Mouse (Mus musculus): ENCODE measurements around the gene Ap1m1. TPM values are rescaled to one million over a fixed set of nuclear protein-coding genes. Genes with fewer than 3 reads are reported as not detected.

Gene Ap1m1
- total RNA-seq, 2 experiments from 2014 or later: 84.5 to 91.3 TPM

GRCm38 (mm10) chr8:72281634-72282033 lies 41.8 kb downstream of the Ap1m1 start:
- DNase-seq (ENCODE audit: low spot score in 2 of 2): peak in 1 of 2 experiments; percentile 14
- intact Hi-C loops (cut with DNase I): no loop called here

GRCm38 (mm10) chr8:72285285-72285684 lies 45.5 kb downstream of the Ap1m1 start:
- intact Hi-C loops (cut with DNase I): no loop called here
- no peak for DNase-seq (ENCODE audit: low spot score in 2 of 2)

- intact Hi-C loops (cut with DNase I): no loop called here
- no peak for DNase-seq (ENCODE audit: low spot score in 2 of 2)
Observed at GRCm38 (mm10) chr8:72289051-72289450, 49.2 kb downstream of the Ap1m1 start.

GRCm38 (mm10) chr8:72291104-72291503 lies 51.3 kb downstream of the Ap1m1 start:
- DNase-seq (ENCODE audit: low spot score in 2 of 2): no peak
- intact Hi-C loops (cut with DNase I): no loop called here

GRCm38 (mm10) chr8:72293309-72293708 lies 53.5 kb downstream of the Ap1m1 start:
- no peak for DNase-seq (ENCODE audit: low spot score in 2 of 2)
- intact Hi-C loops (cut with DNase I): no loop called here

- intact Hi-C loops (cut with DNase I): loop anchor here (2.0 kb wide), 1 partner anchor 26 kb away; no protein-coding TSS in a partner anchor
Observed at GRCm38 (mm10) chr8:72295125-72295524, 55.3 kb downstream of the Ap1m1 start.

GRCm38 (mm10) chr8:72295679-72296078 lies 55.9 kb downstream of the Ap1m1 start:
- DNase-seq (ENCODE audit: low spot score in 2 of 2): peak; percentile 64 to 86
- intact Hi-C loops (cut with DNase I): loop anchor here (2.0 kb wide), 1 partner anchor 27 kb away; no protein-coding TSS in a partner anchor

More at GRCm38 (mm10) chr8:72295125-72295524, 55.3 kb downstream of the Ap1m1 start:
- no peak for DNase-seq (ENCODE audit: low spot score in 2 of 2)

- intact Hi-C loops (cut with DNase I): no loop called here
- DNase-seq (ENCODE audit: low spot score in 2 of 2): no peak
Observed at GRCm38 (mm10) chr8:72296561-72296960, 56.7 kb downstream of the Ap1m1 start.

- no peak for DNase-seq (ENCODE audit: low spot score in 2 of 2)
- intact Hi-C loops (cut with DNase I): no loop called here
Observed at GRCm38 (mm10) chr8:72298928-72299327, 59.1 kb downstream of the Ap1m1 start.

- intact Hi-C loops (cut with DNase I): no loop called here
- DNase-seq (ENCODE audit: low spot score in 2 of 2): no peak
Observed at GRCm38 (mm10) chr8:72300654-72301400, 61.0 kb downstream of the Ap1m1 start.

- intact Hi-C loops (cut with DNase I): no loop called here
- DNase-seq (ENCODE audit: low spot score in 2 of 2): no peak
Observed at GRCm38 (mm10) chr8:72301497-72301896, 61.7 kb downstream of the Ap1m1 start.

- DNase-seq (ENCODE audit: low spot score in 2 of 2): peak in 1 of 2 experiments; percentile 27
- intact Hi-C loops (cut with DNase I): loop anchor here (2.0 kb wide), 1 partner anchor 16 kb away; the partner anchor contains the start of gene Klf2
Observed at GRCm38 (mm10) chr8:72302986-72303612, 63.3 kb downstream of the Ap1m1 start.

- intact Hi-C loops (cut with DNase I): loop anchor here (2.0 kb wide), 1 partner anchor 15 kb away; the partner anchor contains the start of gene Klf2
Observed at GRCm38 (mm10) chr8:72303633-72304032, 63.8 kb downstream of the Ap1m1 start.

GRCm38 (mm10) chr8:72305210-72305905 lies 65.5 kb downstream of the Ap1m1 start, which contains the start of gene Gm10282:
Gene Gm10282 (minus strand): TSS chr8:72305260.
- no peak for DNase-seq (ENCODE audit: low spot score in 2 of 2)
- intact Hi-C loops (cut with DNase I): no loop called here

More at GRCm38 (mm10) chr8:72303633-72304032, 63.8 kb downstream of the Ap1m1 start:
- DNase-seq (ENCODE audit: low spot score in 2 of 2): peak in 1 of 2 experiments; percentile 61

GRCm38 (mm10) chr8:72306913-72307312 lies 67.1 kb downstream of the Ap1m1 start:
- DNase-seq (ENCODE audit: low spot score in 2 of 2): no peak

More at GRCm38 (mm10) chr8:72306913-72307312, 67.1 kb downstream of the Ap1m1 start:
- intact Hi-C loops (cut with DNase I): no loop called here

Other genes with a start within 250 kb of the Ap1m1 start
- gene Cyp4f18, start 230.4 kb upstream of the Ap1m1 start, total RNA-seq (2021): not detected
- not detected for gene Olfr372, start 198.8 kb upstream of the Ap1m1 start, total RNA-seq (2021)
- gene Olfr373, start 156.8 kb upstream of the Ap1m1 start, total RNA-seq (2021): not detected
- not detected for gene Olfr374, start 133.0 kb upstream of the Ap1m1 start, total RNA-seq (2021)
- gene Tpm4, start 105.0 kb upstream of the Ap1m1 start, total RNA-seq (2021): 10 to 100 TPM; 30.2 to 30.9 TPM
- 10 to 100 TPM; 40.9 to 41.9 TPM for gene Rab8a, start 78.8 kb upstream of the Ap1m1 start, total RNA-seq (2021)
- gene Hsh2d, start 50.4 kb upstream of the Ap1m1 start, total RNA-seq (2021): not detected
- gene Cib3, start 27.2 kb upstream of the Ap1m1 start, total RNA-seq (2021): under 1 TPM in 1 of 2 experiments, not detected in 1; 0.53 TPM
- not detected for gene Gm11034, start 26.4 kb upstream of the Ap1m1 start, total RNA-seq (2021)
- gene Fam32a, start 20.3 kb upstream of the Ap1m1 start, total RNA-seq (2021): 10 to 100 TPM; 54.4 to 54.8 TPM
- gene Gm10282, start 65.2 kb downstream of the Ap1m1 start, total RNA-seq (2021): 1 to 10 TPM; 6.1 to 7.0 TPM
- 10 to 100 TPM; 13.6 to 18.2 TPM for gene Klf2, start 79.0 kb downstream of the Ap1m1 start, total RNA-seq (2021)
- 10 to 100 TPM; 59.9 to 72.1 TPM for gene Eps15l1, start 181.4 kb downstream of the Ap1m1 start, total RNA-seq (2021)
- 1 to 10 TPM in 1 of 2 experiments, under 1 TPM in 1; 0.96 to 1.4 TPM for gene Calr3, start 203.9 kb downstream of the Ap1m1 start, total RNA-seq (2021)
- 10 to 100 TPM; 10.9 to 13.5 TPM for gene 1700030K09Rik, start 203.9 kb downstream of the Ap1m1 start, total RNA-seq (2021)
- 10 to 100 TPM; 66.5 to 68.6 TPM for gene Cherp, start 235.2 kb downstream of the Ap1m1 start, total RNA-seq (2021)

Measured in left cerebral cortex, postnatal 25 days (tissue).